Mouse (Mus musculus): ENCODE data around the gene St8sia4.

Gene St8sia4

DNA sequence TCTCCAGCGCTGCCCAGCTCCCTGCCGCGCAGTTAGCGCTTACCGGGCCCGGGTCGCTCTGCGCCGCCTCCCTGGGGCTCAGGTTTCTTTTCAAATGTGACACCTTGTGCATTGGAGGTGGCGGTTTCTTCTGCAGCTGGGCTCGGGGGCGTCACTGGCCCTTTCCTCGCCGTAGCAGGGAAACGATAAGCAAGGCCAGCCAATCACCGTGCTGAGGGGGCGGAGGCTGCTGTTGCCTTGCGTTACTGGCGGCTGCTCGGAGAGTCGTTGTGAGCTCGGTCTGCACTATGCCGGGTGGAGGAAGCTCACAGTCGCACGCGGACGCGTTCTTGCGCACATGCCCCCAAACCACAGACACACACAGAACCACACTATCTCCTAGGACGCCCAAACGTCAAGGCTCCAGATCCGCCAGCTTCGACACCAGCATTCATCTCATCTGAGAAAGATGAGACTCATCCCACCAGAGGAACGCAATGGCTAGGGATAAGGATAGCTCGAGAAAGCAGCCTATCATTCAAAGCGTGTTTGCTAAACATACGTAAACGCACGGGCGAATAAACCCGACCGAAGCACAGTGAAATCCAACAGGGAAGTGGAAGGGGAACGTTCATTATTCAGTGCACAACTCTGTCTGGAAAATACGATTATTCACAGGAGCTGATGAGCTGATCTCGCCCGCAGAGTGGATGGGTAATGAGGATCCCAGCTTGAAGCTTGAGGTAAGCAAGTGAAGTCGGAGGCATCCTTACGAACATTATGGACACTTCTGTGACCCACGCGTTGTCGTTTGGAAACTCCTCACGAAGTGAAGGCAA lies at the start of gene St8sia4:
TSS of gene St8sia4 (minus strand) at position 137 of the 818 bp plus-strand sequence.
- in situ Hi-C loops (cut with MboI, MseI) = loop anchor here (25.0 kb wide), 1 partner anchor 1630 kb away; no protein-coding TSS in a partner anchor

DNA sequence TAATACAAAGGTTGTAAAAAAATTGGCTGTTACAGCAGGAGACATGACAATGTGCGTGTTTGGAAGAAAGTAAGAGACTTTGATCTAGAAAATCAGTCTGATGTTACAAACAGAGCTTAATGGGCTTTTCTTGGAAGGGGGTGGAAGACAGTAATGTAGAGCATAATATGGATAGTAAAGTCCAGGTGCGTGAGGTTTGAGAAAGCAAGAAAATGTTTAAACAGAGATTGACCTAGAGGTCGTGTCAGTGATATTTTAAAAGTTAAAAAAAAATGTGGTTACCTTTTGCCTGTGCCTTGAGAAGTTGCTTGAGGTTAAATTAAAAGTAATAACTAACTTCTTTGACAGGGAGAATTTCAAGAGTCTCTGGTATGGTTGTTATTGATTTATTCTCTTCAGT lies 41.8 kb upstream of the St8sia4 start:
- in situ Hi-C loops (cut with MboI, MseI) = no loop called here

DNA sequence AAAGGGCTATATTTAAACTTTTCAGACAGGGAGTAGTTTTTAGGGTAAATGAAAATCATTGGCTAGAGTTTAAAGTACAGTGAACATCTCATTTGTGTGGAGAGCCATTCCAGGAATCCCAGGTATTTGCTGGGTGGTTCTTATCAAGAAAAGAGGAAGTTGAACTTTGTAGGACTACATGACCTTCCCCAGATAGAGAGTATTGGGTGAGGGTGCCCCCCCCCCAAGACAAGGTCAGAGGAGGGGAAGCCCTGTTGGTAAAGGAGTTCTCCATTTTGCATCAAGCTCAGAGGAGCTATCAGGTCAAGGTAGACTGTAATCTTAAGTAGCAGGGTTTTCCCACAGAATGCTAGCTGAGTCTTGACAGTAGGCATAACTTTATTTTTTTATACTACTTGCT lies 32.5 kb upstream of the St8sia4 start:
- in situ Hi-C loops (cut with MboI, MseI) = no loop called here

DNA sequence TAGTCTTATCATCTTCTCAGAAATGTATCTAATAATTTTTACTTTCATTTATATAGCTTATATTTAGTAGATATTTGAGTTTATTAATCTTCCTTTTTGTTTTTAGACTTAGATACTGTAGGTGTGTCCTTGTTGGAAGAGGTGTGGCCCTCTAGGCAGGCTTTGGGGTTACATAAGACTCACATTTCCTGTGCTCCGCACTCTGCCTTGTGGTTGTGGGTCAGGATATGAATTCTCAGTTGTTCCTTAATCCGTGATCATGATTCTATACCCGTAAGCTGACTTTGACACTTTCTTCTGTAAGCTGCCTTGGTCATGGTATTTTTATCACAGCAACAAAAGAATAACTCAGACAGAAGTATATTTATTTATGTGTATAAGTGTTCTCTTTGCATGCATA lies 6.7 kb upstream of the St8sia4 start:
- in situ Hi-C loops (cut with MboI, MseI) = loop anchor here (10.0 to 25.0 kb wide), 2 partner anchors 1209 to 1637 kb away; no protein-coding TSS in a partner anchor

DNA sequence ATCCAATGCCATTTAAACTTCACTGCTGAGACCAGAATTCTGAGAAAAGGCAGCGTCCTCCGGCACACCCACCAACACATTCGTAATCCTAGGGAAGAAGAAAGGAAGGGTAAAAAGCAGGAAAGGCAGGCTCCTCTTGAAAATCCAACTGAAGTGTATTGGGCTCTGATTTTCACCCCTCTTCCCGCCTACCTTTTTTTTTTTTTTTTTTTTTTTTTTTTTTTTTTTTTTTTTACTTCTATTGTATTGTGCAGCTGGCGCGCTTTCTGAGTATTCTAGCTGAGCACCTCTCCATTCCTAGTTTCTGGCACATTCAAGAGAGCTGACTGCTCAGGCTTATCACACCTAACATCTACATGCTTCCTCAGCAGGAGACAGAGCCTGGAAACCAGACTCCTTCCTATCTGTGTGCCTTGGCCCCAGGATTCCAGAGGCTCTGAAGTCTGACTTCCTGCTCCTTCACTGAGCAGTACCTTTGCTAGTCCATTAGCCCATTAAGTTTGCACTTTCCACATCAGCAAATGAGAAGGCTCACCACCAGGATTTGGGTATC lies 958 bp upstream of the St8sia4 start:
- in situ Hi-C loops (cut with MboI, MseI) = loop anchor here (25.0 kb wide), 1 partner anchor 1631 kb away; no protein-coding TSS in a partner anchor

DNA sequence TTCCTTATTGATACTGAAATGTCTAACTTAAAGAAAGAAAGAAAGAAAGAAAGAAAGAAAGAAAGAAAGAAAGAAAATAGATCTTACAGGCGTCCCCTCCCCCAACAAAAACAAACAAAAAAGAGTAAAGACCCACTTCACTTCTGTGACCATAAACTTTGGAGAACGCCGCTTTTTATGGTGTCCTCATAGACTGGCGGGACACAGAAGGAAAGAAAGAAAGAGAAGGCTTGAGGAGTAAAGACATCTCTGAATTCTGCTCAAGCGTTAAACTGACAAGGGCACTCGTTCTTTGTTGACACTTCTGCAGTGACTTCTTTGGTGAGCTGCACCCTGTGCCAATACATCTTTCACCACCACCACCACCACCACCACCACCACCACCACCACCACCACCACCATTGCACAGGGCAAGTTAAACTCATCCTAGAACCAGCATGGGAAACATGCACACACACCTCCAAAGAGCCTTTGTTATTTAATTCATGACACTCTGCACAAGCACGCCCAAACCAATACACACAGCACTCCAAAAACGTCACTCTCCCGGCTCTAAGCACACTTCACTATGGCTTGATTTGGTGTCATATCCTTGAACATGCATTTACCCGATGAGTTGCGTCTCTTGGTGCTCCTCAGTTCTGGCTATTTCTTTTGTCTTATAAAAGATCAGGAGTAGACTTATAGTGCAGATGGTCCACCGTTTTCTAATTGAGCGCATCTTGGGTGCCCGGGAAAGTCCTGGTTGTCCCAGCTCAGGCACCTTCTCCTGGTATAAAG lies 640 bp downstream of the St8sia4 start:
- in situ Hi-C loops (cut with MboI, MseI) = loop anchor here (25.0 kb wide), 1 partner anchor 1629 kb away; no protein-coding TSS in a partner anchor

DNA sequence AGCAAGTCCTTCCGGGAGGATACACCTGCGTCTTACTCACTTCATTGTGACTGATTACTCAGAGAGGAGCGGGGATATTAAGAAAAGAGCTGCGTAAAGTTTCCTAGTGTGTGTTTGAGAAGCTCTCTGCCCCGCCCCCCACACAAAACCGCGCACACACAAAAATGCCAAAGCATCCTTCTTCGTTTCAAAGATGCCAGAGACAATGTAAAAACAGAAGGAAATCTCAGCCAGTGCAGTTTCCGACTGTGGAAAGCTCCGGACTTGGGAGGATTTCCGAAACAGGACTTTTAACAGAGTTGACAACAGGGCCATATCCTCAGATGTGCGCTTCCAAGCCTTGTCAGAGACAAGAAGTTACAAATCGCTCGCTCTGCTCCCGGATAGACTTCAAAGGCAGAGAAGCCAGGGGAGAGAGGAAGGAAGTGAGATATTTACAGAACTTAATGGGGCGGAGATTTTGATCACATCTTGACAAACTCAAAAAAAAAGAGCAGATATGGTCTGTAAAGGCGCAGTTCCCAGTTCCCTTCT lies 1.4 kb downstream of the St8sia4 start:
- in situ Hi-C loops (cut with MboI, MseI) = loop anchor here (25.0 kb wide), 1 partner anchor 1629 kb away; no protein-coding TSS in a partner anchor

DNA sequence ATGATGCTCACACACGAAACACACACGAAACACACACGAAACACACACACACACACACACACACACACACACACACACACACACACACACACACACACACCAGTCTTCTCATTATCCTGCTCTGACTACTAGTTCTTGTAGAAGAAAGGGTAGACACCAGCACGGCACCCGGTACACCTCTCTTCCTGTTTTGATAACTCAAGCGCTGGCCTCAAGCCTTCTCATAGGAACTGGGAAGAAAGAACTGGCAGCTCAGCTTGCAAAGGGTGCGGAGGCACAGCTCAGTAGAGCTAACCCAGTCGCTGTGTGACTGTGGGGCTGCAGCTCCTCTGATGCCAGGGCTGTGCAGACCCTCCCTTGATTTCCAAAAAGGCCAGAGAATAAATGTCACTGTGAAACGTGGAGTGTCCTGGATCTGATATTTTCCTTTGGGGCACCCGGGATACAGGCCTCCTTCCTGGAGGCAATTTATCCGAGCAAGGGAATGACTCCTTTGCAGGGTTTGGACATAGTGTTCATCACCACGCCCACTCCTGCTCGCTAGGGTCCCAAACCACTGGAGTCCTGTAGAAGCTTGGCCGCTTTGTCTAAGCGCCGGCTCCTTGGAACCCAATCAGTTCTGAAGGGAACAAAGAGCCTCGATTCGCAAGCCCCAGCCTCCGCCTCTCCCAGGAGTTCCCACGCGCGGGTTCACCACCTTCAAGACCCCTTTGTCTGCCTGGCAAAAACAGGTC lies 2.2 kb downstream of the St8sia4 start:
- in situ Hi-C loops (cut with MboI, MseI) = loop anchor here (25.0 kb wide), 1 partner anchor 1628 kb away; no protein-coding TSS in a partner anchor

DNA sequence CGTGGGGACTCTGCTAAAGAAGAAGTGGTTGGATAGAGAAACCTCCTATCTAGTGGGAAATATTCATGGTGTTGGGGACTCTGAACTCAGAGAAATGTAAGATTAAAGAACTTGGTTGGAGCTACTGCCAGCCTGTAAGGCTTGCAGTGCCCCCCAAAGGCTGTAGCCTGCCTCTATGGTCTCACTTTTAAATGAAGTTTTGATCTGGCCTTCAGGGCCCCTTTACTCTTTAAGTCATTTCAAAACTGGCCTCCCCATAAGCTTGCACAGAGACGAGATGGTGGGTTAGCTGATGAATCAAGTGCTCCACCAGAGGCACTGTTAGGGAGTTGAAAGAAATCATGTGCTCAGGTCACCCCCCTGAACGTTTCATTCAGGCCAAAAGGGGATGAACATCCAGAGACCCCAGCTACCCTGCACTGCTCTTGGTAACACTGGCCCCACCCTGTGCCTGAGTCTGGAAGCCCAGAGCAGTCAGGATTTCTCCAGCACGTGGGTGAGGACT lies 3.0 kb downstream of the St8sia4 start:
- in situ Hi-C loops (cut with MboI, MseI) = loop anchor here (25.0 kb wide), 1 partner anchor 1627 kb away; no protein-coding TSS in a partner anchor

DNA sequence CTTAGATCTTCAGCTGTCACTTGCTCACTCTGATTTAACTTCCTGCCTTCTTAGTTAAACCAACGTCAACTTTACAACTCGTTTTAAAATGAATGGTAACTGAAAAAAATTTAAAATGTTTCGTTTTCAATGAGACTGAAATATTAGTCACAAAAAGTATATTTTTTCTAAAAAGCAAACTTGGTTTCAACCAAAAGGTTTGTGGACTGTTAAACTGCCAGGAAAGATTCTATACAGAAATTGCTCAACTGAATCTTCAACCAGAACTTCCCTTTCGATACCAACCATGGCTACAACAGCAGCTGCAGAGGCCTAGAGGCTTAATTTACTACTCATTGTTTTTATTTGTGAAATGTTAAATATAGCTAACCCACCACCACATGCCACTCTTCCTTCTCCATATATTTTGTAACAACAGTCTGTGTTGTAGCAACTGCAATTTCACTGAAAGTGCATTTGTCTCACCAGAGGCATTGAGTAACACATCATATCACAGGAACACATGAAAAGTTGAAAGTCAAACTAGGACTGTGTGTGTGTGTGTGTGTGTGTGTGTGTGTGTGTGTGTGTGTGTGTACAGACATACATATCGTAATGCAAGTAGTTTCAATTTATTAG lies 10.2 kb downstream of the St8sia4 start:
- in situ Hi-C loops (cut with MboI, MseI) = loop anchor here (25.0 kb wide), 1 partner anchor 1620 kb away; no protein-coding TSS in a partner anchor

DNA sequence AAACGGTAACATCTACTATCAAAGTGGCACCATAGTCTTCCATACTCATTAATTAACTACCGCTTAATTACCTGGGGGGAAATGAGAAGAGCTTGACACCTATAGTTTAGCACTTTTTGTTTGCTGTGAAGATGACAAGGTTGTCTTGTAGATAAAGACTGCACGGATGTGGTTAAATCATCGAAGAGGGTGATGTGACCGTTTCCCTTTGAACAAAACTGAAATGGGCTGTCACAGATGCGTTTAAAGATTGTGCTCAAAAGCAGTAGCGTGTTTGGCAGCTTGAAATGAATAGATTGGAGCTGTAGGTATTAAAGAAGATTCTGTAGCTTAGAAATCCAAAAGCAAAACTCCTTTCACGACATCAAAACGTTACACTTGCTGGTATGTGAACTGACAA lies 11.8 kb downstream of the St8sia4 start:
- in situ Hi-C loops (cut with MboI, MseI) = loop anchor here (25.0 kb wide), 1 partner anchor 1618 kb away; no protein-coding TSS in a partner anchor

DNA sequence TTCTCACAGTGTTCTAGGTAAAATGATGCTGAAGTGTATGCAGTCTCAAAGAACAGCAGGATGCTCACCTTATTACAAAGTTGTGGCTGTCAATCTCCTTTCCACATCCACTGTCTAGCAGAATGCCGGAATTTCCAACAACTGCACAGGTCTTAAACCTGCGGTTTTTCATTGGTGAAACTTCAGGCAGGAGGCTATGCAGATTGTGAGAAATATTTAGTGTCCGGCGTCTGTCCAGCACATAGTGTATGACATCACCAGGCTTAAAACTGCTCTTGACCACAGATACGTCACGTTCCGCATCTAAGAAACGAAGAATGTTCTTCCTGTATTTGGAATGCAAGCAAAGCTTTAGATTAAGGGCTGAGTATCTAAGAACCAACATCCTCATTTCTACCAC lies 13.9 kb downstream of the St8sia4 start:
- in situ Hi-C loops (cut with MboI, MseI) = loop anchor here (25.0 kb wide), 1 partner anchor 1616 kb away; no protein-coding TSS in a partner anchor

DNA sequence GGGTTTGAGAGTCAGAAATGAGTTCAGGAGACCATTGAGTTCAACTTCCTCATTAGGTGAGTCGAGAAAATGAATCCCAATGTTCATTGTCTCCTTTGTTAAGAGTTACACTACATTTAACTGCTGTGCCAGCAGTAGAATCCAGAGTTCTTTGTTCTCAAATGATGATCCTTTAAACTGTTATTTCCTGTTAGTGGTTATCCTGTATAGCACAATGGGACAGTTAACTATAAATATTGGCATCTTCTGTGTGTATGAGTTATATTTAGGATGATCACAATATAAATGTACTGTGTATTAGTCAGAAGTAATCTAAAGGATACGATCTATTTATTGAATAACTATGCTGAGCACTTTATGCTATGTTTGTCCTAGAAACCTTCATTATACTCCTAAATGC lies 23.1 kb downstream of the St8sia4 start:
- in situ Hi-C loops (cut with MboI, MseI) = no loop called here

DNA sequence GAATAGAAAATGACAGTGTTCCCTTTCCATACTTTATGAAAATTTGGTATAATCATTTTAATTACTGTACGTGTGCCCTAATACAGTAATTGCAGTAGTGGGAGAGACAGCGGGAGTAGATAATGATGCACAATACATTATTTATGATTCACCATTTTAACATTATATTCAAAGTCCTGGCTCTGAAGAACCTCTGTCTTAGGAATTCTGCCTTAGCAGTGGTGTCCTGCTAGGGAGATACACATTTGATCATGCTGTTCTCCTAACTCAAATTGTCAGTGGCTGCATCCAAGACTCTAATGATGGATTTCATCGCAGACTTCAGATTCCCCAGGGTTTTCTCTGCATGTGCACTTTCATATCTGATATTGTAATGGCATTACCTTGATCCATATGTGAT lies 28.4 kb downstream of the St8sia4 start:
- in situ Hi-C loops (cut with MboI, MseI) = no loop called here

DNA sequence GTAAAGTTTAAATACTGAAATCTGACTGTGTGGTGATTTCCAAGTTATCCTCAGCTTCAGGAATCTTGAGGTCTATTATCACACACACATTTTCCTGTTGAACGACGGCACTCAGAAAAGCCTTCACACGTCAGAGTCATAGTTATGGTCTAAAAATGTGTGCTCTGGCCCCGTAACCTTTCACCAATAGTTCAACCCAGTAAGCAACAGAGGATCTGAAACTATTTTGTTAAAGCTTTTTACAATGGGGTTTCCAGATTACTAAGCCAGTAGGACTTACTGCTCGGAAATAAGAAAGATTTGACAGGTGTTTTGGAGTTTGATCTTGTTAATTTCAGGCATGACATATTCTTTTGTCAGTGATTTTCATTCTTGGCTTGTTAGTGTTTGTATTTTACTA lies 43.0 kb downstream of the St8sia4 start:
- in situ Hi-C loops (cut with MboI, MseI) = no loop called here

DNA sequence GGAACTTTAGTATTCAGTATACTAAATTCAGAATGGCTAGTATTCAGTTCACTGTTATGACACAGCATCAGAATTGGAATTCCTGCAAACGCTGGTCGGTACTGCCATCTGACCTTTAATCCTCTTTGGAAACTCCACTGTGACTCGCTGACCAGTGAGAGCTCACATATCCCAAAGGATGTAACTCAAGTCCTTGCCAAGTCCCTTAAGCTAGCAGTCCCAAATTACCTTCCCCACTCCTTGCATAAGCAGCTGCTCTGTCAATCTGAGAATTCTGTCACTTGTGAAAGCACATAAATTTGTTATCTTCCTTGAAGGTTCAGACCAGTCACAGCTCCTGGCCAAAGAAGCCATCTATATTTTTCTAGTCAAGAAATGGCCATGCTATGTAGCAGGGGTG lies 48.7 kb downstream of the St8sia4 start:
- in situ Hi-C loops (cut with MboI, MseI) = no loop called here

DNA sequence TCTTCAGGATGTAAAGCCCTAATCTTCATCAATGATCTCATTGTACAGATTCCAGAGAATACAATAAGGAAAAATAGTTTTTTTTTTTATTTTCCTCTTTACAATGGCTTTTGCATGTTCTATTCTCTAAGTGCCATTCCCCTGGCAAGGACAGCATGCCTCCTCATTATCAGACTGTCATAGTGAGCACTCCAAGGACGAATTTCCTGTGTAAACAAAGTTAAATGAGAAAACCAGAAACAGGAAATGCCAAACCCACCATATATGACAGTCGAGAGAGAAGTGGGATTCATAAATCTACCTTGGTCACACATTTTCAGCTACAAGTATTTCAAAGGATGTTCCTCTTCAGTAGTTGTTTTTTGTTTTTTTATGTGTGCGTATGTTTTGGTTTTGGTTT lies 49.2 kb downstream of the St8sia4 start:
- in situ Hi-C loops (cut with MboI, MseI) = no loop called here

DNA sequence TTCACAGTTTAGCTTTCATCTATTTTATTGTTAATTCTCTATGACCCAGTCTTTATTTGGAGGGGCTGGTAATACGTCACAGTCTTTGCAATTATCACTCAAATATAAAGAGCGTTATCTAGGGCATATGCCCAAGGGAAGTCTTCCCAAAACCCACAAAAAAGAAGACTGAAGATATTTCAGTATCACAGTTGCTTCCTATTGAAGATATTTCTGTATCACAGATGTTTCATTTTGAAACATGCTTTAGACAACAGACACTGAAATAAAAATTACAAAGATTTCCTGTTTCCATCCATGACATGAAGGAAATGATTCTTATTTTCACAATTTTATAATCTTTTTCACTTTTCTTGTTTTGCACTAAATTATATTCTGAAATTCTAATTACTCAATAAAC lies 57.4 kb downstream of the St8sia4 start:
- in situ Hi-C loops (cut with MboI, MseI) = no loop called here

DNA sequence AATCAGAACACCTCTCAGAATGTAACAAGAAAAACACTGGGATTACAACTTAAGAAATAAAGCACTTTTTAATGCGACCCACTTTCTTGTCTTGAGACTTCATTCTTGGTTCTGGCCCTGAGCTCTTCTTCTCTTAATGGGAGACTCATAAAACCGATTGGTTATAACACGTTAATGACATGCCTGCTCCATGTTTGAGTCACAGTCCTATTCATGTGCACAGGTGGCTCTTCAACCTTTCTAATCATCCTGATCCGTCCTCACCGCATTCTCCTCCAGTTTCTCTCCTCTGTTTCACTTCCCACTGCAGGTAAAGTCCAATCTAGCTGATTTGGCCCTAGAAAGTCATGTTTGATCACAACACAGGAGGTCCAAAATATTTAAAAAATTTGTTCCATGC lies 58.3 kb downstream of the St8sia4 start:
- in situ Hi-C loops (cut with MboI, MseI) = no loop called here

DNA sequence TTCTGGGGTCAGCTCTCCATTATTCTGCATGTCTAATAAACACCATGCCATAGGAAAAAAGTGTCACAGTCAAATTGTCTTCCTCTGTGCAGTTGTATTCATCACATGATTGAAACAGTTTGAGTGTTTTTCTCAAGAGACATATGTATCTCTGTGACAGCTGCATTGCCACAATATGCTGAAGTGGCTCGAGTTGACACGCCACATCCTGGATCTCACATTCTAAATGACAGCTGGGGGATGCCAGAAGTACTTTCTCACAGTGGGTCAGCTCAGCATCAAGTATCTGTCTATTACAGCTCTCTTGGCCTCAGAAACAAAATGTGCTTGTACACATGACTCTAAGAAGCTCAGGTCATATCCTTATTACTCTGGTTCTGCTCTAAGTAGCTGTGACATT lies 61.9 kb downstream of the St8sia4 start:
- in situ Hi-C loops (cut with MboI, MseI) = no loop called here

Data from T-helper 2 cell (primary cell).